Mouse (Mus musculus) cerebellum, adult 11-12 months (tissue): Measurements from ENCODE around the gene Cd2bp2.

Source experiments
- DNase-seq: peaks from one replicate; pipeline ENCODE4 v3.0.0; 2022

Cd2bp2 gene

DNA sequence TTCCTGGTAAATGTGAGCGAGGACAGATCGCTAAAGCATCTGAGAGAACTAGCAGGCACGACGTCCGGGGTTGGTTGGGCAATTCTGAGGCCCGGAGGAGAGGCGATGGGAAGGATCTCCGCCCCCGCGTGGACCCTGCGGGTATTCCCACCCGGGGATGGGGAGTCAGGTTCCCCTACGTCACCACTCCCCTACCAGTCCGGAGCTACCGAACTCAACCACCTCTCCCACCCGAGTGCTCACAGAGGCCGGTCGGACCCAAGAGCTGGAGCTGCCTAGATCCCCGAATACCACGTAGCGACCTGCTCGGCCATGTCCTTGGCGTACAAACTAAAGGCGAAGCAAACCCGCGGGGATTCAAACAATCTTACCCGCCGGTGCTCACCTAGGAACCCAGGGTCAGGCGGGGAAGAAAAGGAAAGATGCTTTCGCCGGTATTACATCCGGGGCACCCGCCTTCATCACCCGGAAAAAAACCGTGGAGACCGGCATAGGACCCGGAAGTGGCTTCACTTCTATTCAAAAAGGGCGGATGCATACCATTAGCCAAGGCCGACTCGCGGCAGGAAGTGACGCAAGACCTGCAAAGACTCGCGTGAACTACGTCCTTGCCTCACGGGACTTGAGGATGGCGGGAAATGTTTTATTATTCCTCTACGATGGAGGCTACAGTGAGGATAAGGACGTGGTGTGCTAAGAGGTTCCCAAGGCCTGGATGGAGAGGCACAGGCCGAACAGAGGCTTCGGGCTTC is at the start of gene Cd2bp2:
TSS of gene Cd2bp2 (minus strand) at position 507 of the 752 bp plus-strand sequence.
- DNase-seq, result peak; percentile 97

DNA sequence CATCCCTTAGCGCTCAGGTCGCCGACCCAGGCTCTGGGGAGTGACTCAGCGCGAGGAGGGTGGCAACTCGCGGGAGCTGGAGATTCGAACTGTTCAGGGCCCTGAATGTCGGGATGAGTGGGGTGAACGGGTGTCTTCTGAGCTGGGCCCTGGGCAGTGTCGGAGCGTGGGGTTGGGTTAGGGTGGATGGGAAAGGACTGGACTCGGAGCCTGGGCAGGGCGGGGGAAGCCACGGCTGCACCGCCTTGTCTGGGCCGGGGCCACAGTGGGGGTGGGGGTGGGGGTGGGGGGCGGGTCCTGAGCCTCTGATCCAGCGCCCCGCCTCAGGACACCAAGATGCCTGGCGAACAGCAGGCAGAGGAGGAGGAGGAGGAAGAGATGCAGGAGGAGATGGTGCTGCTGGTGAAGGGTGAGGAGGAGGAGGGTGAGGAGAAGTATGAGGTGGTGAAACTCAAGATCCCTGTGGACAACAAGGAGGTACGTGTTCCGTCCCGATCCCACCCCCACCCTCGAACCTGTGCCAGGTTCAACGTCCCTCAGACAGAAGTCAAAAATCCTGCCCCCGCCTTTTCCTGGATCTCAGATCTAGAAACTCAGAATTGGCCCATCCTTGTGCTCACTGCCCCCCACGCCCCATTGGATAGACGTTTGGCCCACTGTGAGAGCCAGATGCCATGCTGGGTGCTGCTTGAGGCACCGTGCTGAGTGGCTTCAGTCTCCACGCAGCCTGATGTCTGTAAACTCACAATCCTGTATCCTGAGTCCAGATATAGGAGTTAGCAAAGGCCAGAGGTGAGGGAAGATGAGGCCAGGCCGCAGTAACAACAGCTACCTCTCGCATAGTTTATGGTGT is 49.0 kb upstream of the Cd2bp2 start:
- DNase-seq, result no peak

DNA sequence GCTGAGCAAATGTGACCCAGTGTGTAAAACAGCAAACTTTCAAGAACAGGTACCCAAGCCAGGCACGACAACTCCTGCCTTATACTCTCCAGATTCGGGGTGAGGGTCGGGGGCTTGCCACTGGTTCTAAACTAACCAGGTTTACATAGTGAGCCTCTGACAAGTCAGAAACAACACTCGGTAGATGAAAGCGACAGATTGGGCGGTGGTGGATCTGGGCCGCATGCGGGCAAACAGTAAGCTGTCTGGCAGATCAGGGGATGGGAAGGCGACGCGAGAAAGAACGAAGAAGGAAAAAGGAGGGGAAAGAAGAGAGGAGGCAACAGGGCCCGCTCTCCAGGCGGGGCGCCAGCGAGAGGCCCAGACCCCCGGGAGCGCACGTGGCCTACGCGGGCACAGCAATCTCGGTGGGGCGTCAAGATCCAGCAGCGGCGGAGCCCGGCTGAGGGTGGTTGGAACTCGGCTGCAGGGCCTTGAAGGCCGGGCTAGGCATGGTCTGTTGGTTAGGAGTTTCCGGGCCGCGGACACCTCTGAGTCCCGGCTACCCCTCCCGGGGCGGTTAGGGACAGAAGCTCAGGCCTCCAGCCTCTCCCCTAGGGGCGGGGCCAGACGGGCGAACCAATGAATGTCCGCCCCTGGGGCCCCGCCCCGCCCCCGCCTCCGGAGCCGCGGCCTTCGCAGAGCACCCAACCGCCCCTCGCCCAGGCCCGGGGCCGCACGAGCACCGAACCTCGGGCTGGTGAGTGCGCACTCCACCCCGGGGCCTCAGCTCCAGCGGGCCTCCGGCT is 48.2 kb upstream of the Cd2bp2 start, which contains the start of gene Zfp771:
TSS of gene Zfp771 (plus strand) at position 405 of the 788 bp plus-strand sequence.
- DNase-seq, result peak; percentile 95

DNA sequence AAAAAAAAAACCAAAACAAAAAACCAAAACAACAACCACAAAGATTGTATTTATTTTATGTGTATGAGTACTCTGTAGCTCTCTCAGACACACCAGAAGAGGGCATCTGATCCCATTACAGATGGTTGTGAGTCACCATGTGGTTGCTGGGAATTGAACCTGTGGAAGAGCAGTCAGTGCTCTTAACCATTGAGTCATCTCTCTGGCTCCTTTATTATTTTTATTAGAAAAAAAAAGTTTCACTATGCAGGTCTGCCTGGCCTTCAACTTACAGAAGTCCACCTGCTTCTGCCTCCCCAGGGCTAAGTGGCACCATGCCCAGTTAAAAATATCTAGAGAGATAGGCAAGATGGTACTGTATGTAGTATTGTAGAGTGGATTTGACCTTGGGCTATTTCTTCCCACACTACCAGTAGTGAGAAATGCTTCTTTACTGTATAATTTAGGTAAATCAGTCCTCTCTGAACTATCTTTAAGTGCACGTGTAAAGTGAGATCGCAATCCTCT is 47.6 kb upstream of the Cd2bp2 start:
- no peak for DNase-seq

DNA sequence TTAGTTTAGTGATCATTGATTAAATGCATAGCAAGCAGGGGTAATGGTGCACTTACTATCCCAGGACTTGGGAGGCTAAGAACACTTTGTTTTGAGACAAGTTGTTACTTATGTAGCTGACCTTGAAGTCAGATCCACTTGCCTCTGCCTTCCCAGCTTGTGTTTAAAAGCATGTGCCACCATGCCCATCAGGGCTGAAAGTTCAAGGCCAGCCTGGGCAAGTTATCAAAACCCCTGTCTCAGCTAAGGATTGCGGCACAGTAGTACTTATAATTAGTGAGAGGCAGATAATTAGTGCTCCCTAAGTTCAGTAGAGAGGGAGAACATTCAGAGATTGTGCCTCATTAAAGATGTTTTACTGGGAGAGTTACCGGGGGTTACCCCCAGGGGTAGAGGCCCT is 38.9 kb upstream of the Cd2bp2 start:
- DNase-seq, result peak; percentile 18

DNA sequence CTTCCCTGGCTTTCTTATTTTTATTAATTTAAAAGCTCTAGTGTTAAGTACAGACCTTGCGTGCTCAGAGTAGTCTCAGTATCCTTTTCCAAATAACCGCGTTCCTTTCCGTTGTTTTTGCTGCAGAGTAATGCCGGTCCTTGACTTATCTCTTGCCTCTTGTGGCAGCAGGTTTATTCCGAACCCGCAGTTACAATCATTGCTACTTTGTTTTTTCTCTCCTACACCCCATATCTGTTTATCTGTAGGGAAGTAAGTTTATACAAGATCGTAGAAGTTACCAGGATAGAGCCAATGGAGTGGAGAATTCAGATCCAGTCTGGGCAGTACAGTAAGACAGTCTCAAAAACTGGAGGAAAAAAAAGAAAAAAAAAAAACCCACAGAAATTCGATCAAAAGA is 37.9 kb upstream of the Cd2bp2 start:
- DNase-seq, result no peak

DNA sequence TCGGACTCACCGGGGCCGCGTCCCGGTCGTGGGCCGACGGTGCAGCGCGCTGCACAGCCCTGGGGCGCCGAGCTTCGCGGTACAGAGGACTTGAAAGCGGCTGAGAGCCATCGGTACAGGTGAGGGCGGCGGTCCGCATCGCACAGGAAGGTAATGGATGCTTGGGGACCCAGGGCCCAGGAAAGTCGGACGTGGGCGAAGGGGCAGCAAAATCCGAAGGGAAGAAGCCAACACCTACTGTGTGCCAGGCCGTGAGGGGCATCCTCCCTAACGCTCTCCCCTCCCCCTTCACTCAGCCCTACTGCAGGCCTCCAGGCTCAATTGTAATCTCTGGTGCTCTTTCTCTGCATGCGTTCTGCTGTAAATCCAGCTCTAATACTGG is 37.5 kb upstream of the Cd2bp2 start:
- no peak for DNase-seq

DNA sequence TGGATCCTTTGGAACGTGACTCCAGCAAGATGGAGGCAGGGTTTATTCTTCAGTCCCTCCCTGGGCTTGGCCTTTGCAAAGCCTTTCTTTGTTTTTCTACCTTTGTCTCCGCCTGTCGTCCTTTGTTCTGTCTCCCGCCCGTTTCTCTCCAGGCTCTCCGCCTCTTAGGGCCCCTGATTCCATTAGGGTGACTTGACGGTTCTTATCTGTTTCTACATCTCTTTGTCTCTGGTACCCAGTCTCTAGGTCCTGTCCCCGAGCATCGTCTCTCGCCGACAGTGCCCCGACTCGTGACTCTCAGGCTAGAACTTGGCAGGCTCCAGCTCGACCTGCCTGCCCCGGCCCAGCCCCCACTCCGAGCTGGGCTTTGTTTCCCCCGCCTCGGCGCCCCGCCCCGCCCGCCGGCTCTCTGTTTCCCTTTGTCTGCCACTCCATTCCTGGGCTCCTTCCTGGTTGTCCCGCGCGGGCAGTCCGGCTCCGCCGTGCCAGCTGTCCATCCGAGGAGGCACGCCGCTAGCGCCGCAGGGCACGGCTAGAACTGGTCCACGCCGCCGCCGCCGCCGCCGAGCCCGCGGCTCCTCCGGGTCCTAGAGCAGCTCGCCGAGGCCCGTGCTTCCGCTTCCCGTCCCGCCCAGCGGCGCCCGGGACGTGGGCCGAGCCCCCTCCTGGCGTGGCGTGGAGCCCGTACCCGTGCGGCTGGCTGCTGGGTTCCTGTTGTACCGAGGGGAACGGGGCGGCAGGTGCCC is 36.9 kb upstream of the Cd2bp2 start, which contains the start of the genes Zfp553 and Sept1:
TSS of gene Zfp553 (plus strand) at position 440 of the 746 bp plus-strand sequence.
TSS of gene Sept1 (minus strand) at position 509 of the 746 bp plus-strand sequence.
- DNase-seq, result peak; percentile 90

DNA sequence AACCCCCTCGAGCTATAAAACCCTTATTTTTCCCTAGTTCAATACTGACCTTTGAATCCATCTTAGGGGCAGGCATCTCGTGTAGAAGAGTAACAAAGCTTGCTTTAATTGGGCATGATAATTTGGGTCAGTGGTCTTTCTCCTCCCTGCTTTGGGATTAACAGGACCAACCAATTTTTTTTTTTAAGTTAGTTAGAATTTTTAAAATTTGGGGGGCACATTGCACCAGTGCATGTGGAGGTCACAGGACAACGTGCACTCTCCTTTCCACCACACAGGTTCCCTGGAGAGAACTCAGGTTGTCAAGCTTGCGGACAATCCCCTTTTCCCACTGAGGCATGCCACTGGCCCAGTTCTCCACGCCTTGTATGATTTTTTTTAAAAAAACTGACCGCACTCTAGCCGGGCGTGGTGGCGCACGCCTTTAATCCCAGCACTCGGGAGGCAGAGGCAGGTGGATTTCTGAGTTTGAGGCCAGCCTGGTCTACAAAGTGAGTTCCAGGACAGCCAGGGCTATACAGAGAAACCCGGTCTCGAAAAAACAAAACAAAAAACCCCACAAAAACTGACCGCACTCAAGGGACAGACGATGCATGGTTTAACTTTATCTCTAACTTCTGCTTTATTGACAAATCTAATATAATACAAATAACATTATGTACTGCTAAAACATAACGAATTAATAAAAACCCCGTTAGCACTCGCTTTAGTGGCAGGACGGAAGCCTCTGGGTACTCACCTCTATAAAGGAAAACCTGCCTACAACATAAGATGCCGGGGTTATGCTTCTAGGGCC is 36.2 kb upstream of the Cd2bp2 start:
- peak; percentile 21 for DNase-seq

DNA sequence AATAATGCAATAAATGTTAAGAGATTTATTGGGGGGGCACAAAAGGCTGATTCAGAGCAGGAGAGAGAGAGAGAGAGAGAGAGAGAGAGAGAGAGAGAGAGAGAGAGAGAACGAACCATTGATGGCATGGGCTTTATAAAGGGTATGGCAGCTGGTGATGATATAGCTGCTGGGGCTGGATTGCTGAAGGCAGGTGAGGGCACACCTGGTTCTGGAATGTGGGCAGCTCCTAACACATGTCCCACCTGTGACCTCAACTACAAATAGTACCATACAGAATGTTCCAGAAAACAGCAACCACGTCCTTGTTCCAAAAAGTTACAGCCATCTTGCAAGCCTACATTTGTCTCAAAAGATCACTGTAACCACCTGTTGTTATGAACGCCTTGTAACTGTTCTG is 35.5 kb upstream of the Cd2bp2 start:
- DNase-seq, result no peak

DNA sequence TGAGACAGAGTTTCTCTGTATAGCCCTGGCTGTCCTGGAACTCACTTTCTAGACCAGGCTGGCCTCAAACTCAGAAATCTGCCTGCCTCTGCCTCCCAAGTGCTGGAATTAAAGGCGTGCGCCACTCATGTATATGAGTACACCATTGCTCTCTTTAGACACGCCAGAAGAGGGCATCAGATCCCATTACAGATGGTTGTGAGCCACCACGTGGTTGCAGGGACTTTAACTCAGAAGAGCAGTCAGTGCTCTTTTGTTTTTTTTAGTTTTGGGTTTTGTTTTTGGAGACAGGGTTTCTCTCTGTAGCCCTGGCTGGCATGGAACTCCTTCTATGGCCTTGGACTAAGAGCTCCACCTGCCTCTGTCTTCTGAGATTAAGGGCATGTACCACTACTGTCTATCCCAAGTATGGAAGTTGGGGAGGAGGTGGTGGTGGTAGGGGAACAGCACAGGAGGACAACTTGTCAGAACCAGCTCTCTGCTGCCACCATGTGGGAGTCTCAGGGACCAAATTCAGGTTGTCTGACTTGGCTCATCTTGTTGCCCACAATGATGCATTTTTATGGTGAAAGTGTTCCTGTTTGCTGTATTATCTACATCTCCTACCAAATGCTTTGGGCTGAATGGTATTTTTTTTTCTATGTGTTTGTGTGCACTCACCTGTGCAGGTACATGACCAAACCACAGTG is 32.9 kb upstream of the Cd2bp2 start:
- DNase-seq, result peak; percentile 67

DNA sequence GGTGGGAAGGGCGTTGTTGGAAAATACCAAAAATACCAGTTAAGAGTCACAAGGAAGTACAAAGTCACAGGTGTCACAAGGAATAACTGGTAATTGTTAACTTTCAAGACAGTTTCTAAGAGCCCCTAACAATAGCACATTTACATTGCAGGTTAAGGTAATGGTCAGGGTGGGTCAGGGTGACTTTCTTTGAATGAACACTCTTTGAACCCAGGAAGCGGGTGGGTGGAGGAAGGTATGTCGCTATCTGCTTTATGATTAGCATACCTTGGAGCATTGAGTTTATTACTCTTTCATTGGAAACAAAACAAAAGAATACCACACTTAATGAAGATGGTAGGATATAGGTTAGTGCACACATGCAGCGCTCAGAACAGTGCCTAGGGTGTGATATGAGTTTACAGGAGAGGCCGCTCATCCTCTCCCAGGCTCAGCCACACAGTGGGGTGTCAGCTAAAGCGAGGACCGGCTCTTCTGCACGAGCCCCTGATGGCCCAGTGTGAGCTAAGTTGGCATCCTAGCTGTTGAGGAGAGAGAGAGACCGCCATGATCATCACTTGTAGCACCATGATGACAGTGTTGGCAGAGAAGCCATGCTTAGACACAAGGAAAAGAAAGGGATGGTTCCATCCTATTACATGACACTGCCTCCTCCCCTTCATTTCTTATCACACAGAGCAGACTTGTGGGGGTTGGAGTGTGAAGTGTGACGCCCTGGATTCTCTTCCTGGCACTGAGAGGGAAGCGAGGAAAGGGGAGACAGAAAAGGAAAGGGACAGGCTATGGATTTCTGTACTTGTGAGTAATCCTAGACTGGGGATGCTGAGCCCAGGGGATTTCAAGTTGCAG is 29.5 kb upstream of the Cd2bp2 start:
- no peak for DNase-seq

DNA sequence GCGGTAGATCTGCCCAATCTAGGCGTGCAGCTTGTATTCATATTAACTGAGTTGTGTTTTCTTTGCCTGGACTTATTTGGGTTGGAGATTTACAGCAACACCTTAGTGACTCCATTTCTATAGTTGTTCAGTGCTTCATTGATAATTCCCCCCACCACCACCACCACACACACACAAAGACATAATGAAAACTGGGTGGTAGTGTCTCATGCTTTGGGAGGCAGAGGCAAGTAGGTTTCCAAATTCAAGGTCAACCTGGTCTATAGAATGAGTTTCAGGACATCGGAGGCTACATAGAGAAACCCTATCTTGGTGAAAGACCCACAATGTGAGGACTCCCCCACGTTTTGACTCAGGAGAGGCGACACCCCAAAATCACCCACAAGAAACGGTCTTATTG is 28.8 kb upstream of the Cd2bp2 start:
- no peak for DNase-seq

DNA sequence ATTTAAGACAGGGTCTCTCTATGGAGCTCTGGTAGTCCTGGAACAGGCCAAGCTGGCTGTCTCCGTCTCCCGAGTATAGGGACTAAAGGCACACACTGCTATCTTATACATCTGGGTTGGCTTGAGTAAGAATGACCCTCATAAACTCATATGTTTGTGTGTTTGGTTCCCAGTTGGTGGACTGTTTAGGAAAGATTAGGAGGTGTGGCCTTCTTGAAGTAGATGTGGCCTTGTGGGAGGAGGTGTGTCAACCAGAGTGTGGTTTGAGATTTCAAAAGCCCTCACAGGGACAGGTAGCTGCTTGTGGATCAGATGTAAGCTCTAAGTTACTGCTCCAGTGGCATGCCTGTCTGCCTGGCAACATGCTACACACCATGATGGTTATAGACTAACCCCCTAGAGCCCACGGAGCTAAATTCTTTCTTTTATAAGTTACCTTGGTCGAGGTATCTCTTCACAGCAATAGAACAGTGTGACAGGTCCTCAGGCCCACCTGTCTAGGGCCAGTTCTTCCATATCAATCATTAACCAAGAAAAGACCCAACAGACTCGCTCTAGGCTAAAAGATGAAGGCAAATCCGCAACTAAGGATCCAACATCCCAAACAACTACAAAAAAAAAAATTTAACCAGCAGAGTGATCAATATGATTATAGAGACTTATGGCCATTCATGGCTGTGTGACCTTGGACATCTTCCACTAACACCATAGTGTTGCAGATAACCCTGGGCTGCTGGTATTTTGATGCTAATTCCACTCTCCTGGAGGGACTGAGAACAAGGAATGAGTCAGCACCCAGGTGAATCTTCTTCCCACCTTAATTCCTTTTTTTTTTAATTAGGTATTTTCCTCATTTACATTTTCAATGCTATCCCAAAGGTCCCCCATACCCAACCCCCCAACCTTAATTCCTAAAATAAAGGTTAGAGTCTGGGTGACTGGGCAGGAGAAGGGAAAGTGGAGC is 27.9 kb upstream of the Cd2bp2 start:
- no peak for DNase-seq

DNA sequence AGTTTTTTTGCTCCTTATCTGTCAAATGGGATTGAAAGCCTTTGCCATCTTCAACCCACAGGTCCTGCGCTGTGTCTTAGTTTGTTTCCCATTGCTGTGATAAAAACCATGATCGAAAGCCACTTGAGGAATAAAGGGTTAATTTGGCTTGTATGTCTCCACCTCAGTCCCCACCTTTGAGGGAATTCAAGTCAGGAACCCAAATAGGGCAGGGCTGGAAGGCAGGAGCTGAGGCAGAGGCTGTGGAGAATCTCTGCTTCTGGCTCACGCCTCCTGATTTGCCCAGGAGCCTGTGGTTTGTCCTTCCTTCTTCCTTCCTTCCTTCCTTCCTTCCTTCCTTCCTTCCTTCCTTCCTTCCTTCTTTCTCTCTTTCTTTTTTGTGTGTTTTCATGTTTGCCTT is 27.3 kb upstream of the Cd2bp2 start:
- DNase-seq, result no peak

DNA sequence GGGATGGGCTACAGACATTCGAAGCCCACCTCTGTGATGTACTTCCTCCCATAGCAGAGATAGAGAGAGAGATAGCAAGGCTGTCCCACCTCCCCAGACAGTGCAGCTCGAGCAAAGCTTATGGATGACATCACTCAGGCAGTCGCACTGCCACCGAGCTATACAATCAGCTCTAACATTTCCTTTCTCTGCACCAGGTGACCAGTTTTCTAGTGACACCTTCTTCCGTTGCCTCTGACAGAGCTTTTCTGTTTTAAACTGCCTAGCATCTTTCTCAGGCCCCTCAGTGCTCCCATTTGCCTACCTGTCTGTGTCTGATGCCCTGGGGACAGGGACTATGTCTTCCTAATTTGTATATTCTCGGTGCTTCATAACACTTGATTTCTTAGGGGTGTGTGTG is 24.6 kb upstream of the Cd2bp2 start:
- DNase-seq, result no peak

DNA sequence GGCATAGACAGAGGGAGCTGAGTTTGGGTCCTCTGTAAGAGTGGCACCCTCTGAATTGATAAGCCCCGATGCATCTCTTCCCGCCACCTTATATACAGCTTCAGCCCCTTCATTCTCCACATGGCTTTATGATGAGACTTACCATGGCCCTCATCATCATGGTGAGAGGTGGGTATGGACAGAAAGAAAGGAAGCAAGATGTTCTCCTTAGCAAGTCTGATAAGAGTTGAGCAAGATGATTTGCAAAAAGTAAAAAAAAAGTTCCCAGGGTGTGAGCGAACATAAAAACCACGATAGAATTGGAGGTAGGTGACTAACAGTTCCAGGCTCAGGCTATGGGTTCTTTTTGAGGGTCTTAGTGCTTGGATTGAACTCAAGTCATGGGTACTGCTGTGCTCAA is 22.8 kb upstream of the Cd2bp2 start:
- no peak for DNase-seq

DNA sequence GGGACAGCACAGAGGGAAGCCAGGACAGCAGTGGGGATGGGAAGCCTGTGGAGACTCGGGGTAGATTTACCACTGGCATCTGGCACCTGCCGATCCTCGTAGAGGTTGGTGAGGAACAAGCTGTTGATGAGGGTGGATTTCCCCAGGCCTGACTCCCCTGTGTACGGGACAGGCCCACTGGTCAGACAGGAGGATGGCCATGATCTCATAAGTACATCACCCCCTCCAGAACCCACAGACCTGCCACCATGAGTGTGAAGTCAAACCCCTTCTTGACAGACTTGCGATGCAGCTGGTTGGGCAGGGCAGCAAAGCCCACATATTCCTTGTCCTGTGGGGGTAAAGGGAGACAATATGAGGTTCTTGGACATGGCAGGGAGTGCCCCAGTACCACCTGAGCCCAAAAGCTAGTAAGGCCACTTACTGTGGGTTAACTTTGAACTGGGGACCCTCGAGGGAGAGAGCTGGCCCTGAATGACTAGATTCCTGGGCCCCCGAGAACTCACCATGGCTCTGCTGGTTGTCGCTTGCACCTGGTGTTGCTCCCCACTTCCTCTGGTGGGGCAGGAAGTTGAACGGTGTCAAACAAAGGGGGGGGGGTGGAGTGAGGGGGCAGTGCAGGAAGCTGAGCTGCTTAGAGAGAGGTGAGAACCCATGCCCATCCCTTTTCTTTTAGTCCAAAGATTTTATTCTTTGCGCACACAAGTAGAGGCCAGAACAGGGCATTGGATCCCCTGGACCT is 22.2 kb upstream of the Cd2bp2 start:
- no peak for DNase-seq
